Mouse (Mus musculus) heart, adult 2 months (tissue): ENCODE measurements around the gene Farsb. TPM values are rescaled to one million over a fixed set of nuclear protein-coding genes. Genes with fewer than 3 reads are reported as not detected.

Source experiments
- DNase-seq, 2 experiments: peaks; one replicate each; pipeline ENCODE4 v3.0.0; 2021
- H3K27ac ChIP-seq: fragments of 200-600 bp; 2 replicates; pipeline ENCODE4 v1.8.1; 2022
- H3K27me3 ChIP-seq: fragments of 200-500 bp; 2 replicates; pipeline ENCODE4 v1.6.1; 2012; ENCODE audit warnings: mild to moderate bottlenecking, low read length, inconsistent platforms, mixed read lengths; ENCODE audit not compliant: control insufficient read depth, insufficient read depth
- H3K36me3 ChIP-seq: fragments of 200-500 bp; 2 replicates; pipeline ENCODE4 v1.6.1; 2012; ENCODE audit warnings: low read length, inconsistent platforms; ENCODE audit not compliant: control insufficient read depth, insufficient read depth
- H3K4me1 ChIP-seq: fragments of 200-500 bp; 2 replicates; pipeline ENCODE4 v1.6.1; 2011; ENCODE audit warnings: low read length; ENCODE audit not compliant: control insufficient read depth, insufficient read depth
- H3K4me3 ChIP-seq: fragments of 200-600 bp; 2 replicates; pipeline ENCODE4 v1.8.1; 2022
- H3K79me2 ChIP-seq: fragments of 200-500 bp; replicated peaks from 2 replicates; pipeline ENCODE4 v1.6.1; 2012; ENCODE audit warnings: mild to moderate bottlenecking, inconsistent platforms, low read length, moderate library complexity, mixed read lengths; ENCODE audit not compliant: control insufficient read depth, insufficient read depth
- H3K9ac ChIP-seq: fragments of 200-500 bp; 2 replicates; pipeline ENCODE4 v1.6.1; 2012; ENCODE audit warnings: low read depth, mild to moderate bottlenecking, control low read depth, inconsistent platforms, low read length, mixed read lengths
- CTCF ChIP-seq: fragments of 200-600 bp; IDR thresholded peaks from 2 replicates; pipeline ENCODE4 v1.8.1; 2022; ENCODE audit warnings: antibody characterized with exemption, mild to moderate bottlenecking, moderate library complexity
- EP300 ChIP-seq: fragments of 200-500 bp; IDR thresholded peaks from 2 replicates; pipeline ENCODE4 v1.6.1; 2011; ENCODE audit warnings: low read depth, low read length, control low read depth; ENCODE audit not compliant: insufficient read depth
- POLR2A ChIP-seq: fragments of 200-500 bp; IDR thresholded peaks from 2 replicates; pipeline ENCODE4 v1.6.1; 2011; ENCODE audit warnings: mild to moderate bottlenecking, low read depth, low read length, control low read depth; ENCODE audit not compliant: insufficient read depth
- WGBS: fragments of 180-500 bp; shearing (Covaris S2); methylation state at CpG from one replicate; pipeline ENCODE4 v1.1.7; 2018; 5-methylcytosine and 5-hydroxymethylcytosine counted together
- intact Hi-C: fragments of 180-260 bp; cut with DNase I; formaldehyde crosslinking; loops from one replicate; pipeline ENCODE4 v1.15.1; 2025
- long read RNA-seq: library from polyadenylated mRNA; stranded (forward); transcript quantifications from one replicate; pipeline ENCODE4 v2.0.0, GENCODE M21; 2021
- polyA plus RNA-seq: library from polyadenylated mRNA; depleted of rRNA; stranded (reverse); fragments of >200 nt; gene quantifications from 2 replicates; pipeline ENCODE4 v1.2.3, GENCODE M21; 2012; rRNA removed
- total RNA-seq, 2 experiments: library from RNA; stranded (reverse); gene quantifications; 2 replicates each; pipeline ENCODE4 v1.2.3; 2021

Gene Farsb
- total RNA-seq: 10 to 100 TPM; 46.7 to 49.1 TPM
- 18.6 and 40.5 TPM in 2 replicates for polyA plus RNA-seq
- long read RNA-seq, transcript Farsb-201 (17 exons, 1,951 nt): major isoform, 42 of 49 reads
- long read RNA-seq, partial matches to known transcripts: 1 of 49 reads
- long read RNA-seq, other reads (novel, unspliced or antisense): 6 of 49 reads

DNA sequence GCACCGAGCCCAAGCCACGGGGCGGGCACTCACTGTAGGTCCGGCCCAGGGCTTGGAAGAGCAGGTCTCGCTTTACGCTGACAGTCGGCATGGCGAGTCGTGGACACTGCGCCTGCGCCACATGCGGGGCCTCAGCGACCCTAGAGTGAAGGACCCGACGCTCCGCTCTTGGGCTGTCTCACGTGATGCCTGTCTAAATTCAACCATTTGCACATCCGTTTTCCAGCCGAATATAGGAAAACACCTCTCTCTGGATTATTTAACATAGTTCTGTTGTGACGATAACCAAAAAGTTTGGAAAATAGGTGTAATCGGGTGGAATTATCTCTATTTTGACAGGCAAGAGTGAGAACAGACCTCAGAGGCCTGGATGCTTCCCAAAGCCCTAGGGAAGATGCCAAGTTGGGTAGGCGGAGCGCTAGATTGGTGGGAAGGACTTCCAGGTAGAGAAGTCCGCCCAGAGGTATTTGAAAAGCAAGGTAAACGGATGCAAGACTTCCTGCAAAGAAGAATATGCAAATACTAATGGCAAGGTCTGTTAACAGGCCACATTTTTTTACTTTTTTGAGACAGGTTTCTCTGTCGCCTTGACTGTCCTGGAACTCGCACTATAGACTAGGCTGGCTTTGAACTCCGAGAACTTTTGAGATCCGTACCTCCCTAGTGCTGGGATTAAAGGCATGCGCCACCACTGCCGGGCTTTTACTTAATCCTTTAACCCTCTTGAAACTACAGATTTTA is at the start of gene Farsb:
Gene Farsb, minus strand, starts transcription at position 146 of the 741 bp plus-strand sequence.
- Histone ChIP-seq H3K79me2 (peaks cover 3% of the 10 kb centered on the region; the same call in 1 of the 2 replicates), H3K36me3 (peaks cover 9% of the 10 kb centered on the region), H3K27ac (peak within 1 kb of the TSS; percentile 99), H3K27me3 (no peaks in the 10 kb centered on the region), H3K9ac (peak within 1 kb of the TSS; percentile 87), H3K4me3 (peak within 1 kb of the TSS; percentile 97), H3K4me1 (peaks cover 6% of the 10 kb centered on the region)
- intact Hi-C loops: loop anchor here (2.0 kb wide), 1 partner anchor 1288 kb away; the partner anchor contains the start of genes Mrpl44 and Wdfy1
- TF ChIP-seq POLR2A (peak; percentile 65), CTCF (no peak), EP300 (0 out of 2 replicates have a peak, but pooled peaks have one; percentile 31)
- DNase-seq: peak; percentile 88 to 91
- under 1% methylated on average over 31 of the region's 31 CpGs for WGBS

DNA sequence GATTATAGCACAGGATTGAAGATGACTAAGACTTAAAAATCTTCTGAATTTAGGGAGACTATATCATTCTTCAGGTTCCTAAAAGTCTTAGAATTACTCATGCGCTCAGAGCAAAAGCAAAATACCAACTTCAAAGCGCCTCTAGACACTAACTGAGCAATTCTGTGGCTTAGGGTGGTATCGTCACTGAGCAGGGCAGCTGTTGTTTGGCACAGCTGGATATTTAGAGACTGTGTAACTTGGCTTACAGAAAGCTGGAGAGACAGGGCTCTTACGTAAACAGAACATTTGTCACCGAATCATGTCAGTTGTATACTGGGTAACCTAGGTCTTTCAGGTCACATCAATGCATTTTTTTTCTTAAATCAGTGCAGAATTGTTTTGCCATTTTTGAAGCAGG is 49.7 kb upstream of the Farsb start:
- no peak for DNase-seq
- H3K27me3 ChIP-seq: no peaks in the 10 kb centered on the region
- WGBS: 75% methylated on average over 5 of the region's 5 CpGs
- no peaks in the 10 kb centered on the region for H3K79me2 ChIP-seq
- H3K27ac ChIP-seq: no peak overlapping the region
- H3K36me3 ChIP-seq: no peaks in the 10 kb centered on the region
- intact Hi-C loops: loop anchor here (5.0 to 10.0 kb wide), 2 partner anchors 134 to 1106 kb away; no protein-coding TSS in a partner anchor
- no peak overlapping the region for H3K4me3 ChIP-seq
- no peaks in the 10 kb centered on the region for H3K4me1 ChIP-seq
- no peak overlapping the region for H3K9ac ChIP-seq
- no peak for TF ChIP-seq CTCF
- no peak for TF ChIP-seq POLR2A
- TF ChIP-seq EP300: no peak

DNA sequence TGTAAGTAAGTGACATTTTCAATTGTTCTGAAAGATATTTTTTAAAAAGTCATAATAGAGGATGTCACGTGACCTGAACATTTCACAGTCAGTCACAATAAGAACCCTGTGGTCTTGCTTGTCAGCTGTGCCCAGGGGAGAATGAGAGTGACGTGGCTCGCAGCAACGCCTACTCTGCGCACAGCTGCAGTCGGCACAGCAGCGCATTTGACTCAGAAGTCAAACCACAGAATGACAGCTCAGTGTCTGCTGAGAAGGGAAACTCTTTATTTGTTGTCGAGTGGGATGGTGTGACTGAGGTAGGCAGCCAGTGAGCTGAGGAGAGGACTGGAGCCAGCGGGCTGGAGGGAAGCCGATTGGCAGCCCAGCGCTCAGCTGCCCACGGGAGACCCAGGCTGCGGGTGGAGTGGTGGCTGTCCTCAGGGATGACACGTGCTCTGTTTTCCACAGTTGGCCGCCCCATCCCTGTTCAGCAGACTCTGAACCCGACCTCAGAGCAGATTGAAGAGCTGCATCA is 48.9 kb upstream of the Farsb start:
- no peaks in the 10 kb centered on the region for H3K36me3 ChIP-seq
- H3K27me3 ChIP-seq: no peaks in the 10 kb centered on the region
- H3K4me1 ChIP-seq: no peaks in the 10 kb centered on the region
- H3K9ac ChIP-seq: peak overlapping the region; percentile 3
- peak; percentile 62 to 78 for DNase-seq
- peak overlapping the region; percentile 42 for H3K4me3 ChIP-seq
- TF ChIP-seq EP300: 0 out of 2 replicates have a peak, but pooled peaks have one; percentile 46
- no peak for TF ChIP-seq CTCF
- intact Hi-C loops: loop anchor here (2.0 to 10.0 kb wide), 3 partner anchors 119 to 1107 kb away; partner anchors contain the start of gene Acsl3
- H3K79me2 ChIP-seq: no peaks in the 10 kb centered on the region
- WGBS: 22% methylated on average over 16 of the region's 16 CpGs
- peak overlapping the region; percentile 40 for H3K27ac ChIP-seq

DNA sequence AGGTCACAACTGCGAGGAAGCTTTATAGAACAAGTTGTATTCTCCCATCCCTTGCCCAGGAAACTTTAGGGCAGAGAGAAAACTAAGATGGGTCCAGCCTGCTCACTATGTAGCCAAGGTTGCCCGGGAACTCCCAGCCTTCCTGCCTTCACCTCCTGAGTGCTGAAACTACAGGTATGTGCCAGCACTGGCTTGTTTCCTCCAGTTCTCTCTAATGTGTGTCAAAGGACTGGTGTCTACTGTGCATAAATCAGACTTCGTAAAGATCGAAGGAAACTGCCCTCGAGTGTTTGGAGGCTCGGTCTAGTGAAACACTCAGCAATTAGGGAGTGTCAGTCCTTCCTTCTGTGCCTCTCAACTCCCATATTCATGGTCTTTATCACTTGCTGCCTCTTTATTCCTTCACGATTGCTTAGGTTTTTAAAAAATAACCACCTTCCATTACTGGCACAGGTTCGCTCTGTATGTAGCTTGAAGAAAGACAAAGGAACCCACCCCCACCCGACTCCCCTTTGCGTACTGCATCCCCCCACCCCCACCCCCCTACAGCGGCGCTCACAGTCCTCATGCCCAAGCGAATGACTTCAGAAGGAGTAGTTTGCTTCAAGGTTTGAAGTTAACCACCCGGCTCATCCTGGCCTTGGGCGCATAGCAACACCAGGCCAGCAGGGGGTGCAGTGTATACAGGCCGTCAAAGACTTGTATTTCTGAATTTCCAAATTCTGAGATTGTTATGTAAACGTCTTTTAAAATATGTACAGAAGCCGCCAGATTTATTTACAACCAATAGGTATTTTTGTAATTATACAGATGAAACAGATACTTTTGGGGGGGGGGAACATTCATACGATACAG is 47.8 kb upstream of the Farsb start:
- Histone ChIP-seq H3K79me2 (no peaks in the 10 kb centered on the region), H3K27me3 (no peaks in the 10 kb centered on the region), H3K27ac (no peak overlapping the region), H3K9ac (no peak overlapping the region), H3K4me1 (no peaks in the 10 kb centered on the region), H3K4me3 (peak overlapping the region; percentile 42), H3K36me3 (no peaks in the 10 kb centered on the region)
- 32% methylated on average over 19 of the region's 19 CpGs for WGBS
- peak; percentile 61 to 78 for DNase-seq
- intact Hi-C loops: loop anchor here (1.0 to 10.0 kb wide), 4 partner anchors 120 to 1108 kb away; partner anchors contain the start of gene Acsl3
- TF ChIP-seq EP300 (0 out of 2 replicates have a peak, but pooled peaks have one; percentile 22), POLR2A (no peak), CTCF (peak; percentile 75)

DNA sequence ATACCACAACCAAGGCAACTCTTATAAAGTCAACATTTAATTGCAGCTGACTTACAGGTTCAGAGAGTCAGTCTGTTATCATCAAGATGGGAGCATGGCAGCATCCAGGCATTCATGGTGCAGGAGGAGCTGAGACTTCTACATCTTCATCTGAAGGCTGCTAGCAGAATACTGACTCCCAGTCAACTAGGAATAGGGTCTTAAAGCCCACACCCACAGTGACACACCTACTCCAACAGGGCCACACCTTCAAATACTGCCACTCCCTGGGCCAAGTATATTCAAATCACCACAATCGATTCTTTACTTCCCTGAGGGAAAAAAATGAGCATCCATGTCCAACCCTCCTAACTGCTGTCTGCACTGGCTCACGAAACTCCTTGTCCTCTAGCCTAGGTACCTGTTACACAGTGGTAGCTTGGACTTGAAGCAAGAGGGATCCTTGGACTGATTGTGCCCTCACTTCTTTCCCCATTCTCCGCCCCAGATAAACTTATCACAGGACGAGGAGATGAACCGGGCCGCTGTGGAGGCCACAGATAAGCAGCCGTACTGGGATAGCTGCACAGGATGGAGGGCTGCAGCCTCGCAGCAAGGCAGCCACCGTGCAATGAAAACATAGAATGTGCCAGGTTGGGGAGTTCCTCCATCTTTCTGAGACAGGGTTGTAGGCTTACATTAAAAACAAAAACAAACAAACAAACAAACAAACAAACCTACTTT is 45.9 kb upstream of the Farsb start:
- 50% methylated on average over 9 of the region's 9 CpGs for WGBS
- H3K27me3 ChIP-seq: no peaks in the 10 kb centered on the region
- no peaks in the 10 kb centered on the region for H3K36me3 ChIP-seq
- no peak overlapping the region for H3K9ac ChIP-seq
- TF ChIP-seq EP300 (no peak), CTCF (no peak), POLR2A (no peak)
- H3K79me2 ChIP-seq: no peaks in the 10 kb centered on the region
- H3K4me1 ChIP-seq: no peaks in the 10 kb centered on the region
- H3K27ac ChIP-seq: no peak overlapping the region
- intact Hi-C loops: loop anchor here (5.0 to 10.0 kb wide), 2 partner anchors 138 to 1110 kb away; no protein-coding TSS in a partner anchor
- DNase-seq: no peak
- no peak overlapping the region for H3K4me3 ChIP-seq
